ENCODE assay signal across 13 mouse cellular contexts in the genomic region with DNA sequence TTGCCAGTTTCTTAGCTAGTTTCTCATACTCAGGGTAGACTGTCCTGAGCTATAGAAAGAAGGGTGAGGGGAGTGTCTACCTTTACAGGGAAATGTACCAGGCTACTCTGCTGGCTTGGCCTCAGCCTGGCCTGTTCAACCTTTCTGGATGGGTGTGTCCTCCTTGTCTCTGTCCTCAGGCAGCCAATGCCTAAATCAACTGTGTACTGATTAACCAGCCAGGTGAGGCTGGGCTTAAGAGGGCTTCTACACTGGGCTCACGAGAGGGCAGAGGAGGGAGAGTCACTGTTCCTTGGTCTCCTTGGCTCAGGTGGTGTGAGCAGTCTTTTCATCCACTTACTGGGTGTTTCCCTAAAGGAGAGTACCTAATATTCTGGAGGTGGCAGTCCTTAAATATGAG. TPM values are rescaled to one million over a fixed set of nuclear protein-coding genes. Genes with fewer than 3 reads are reported as not detected.
DNase-seq lines count a peak whose midpoint lies in the region; ATAC-seq and TF ChIP-seq lines count a peak whose summit lies in the region.
"Had no signal": no experiment of that assay in that cellular context is flagged by ENCODE, and none has a peak within 500 bp of the region (broad histone marks: within the 10 kb centered on the region; RNA-seq: fewer than 3 reads in every experiment).

No protein-coding gene starts in this region.

- H3K4me2 ChIP-seq in kidney, embryonic 14.5 days (replicated peaks; ENCODE audit: low read depth, low read length): no peak overlapping the region
- no peak overlapping the region for H3K4me2 ChIP-seq in lung, embryonic 14.5 days
- H3K4me2 ChIP-seq: hindbrain, embryonic 15.5 days had no signal

- DNase-seq in kidney, adult 11 months: peak; percentile 81
- peak; percentile 59 for DNase-seq in kidney, postnatal 10 days
- DNase-seq in lung, embryonic 14.5 days: no peak
- DNase-seq in yolk sac, embryonic 10.5 days (ENCODE audit: low spot score): peak; percentile 55
- no peak for DNase-seq in spleen, postnatal 36 days (ENCODE audit: low spot score in 2 of 2)
- DNase-seq in frontal cortex, postnatal 25 days (ENCODE audit: low spot score in 2 of 2): no peak
- no peak for DNase-seq in cerebellum, adult 11-12 months
- DNase-seq: gastrocnemius, postnatal 25 days; right cerebral cortex, adult 18-20 months had no signal

- no peaks in the 10 kb centered on the region for H3K27me3 ChIP-seq in kidney, embryonic 14.5 days (ENCODE audit: control insufficient read depth, insufficient read depth, low read length)
- H3K27me3 ChIP-seq in lung, embryonic 14.5 days (ENCODE audit: insufficient read depth, low read length): no peaks in the 10 kb centered on the region
- H3K27me3 ChIP-seq: hindbrain, embryonic 15.5 days; megakaryocyte, embryonic 14.5 days had no signal

- H3K36me3 ChIP-seq in kidney, embryonic 14.5 days (ENCODE audit: control insufficient read depth, insufficient read depth, low read length): peaks cover 10% of the 10 kb centered on the region
- peaks cover 14% of the 10 kb centered on the region for H3K36me3 ChIP-seq in lung, embryonic 14.5 days (ENCODE audit: insufficient read depth)
- H3K36me3 ChIP-seq: hindbrain, embryonic 15.5 days had no signal

- no peak for TF ChIP-seq CTCF in lung, embryonic 14.5 days (IDR thresholded peaks at IDR 0.05; ENCODE audit: low read depth)

- no peak overlapping the region for H3K27ac ChIP-seq in kidney, embryonic 14.5 days (ENCODE audit: low read depth, low read length)
- no peak overlapping the region for H3K27ac ChIP-seq in lung, embryonic 14.5 days (ENCODE audit: low read depth)
- H3K27ac ChIP-seq: hindbrain, embryonic 15.5 days had no signal

- no peak overlapping the region for H3K4me3 ChIP-seq in kidney, embryonic 14.5 days (ENCODE audit: low read length)
- H3K4me3 ChIP-seq in lung, embryonic 14.5 days (ENCODE audit: low read depth, low read length): no peak overlapping the region
- H3K4me3 ChIP-seq: hindbrain, embryonic 15.5 days; megakaryocyte, embryonic 14.5 days had no signal

- 68% methylated on average over 1 of the region's 1 CpGs for WGBS in kidney, embryonic 14.5 days
- WGBS in lung, embryonic 14.5 days: 56% methylated on average over 1 of the region's 1 CpGs

- H3K9ac ChIP-seq in kidney, embryonic 14.5 days (ENCODE audit: low read depth, low read length): no peak overlapping the region
- no peak overlapping the region for H3K9ac ChIP-seq in lung, embryonic 14.5 days
- H3K9ac ChIP-seq: hindbrain, embryonic 15.5 days had no signal

- no peaks in the 10 kb centered on the region for H3K9me3 ChIP-seq in kidney, embryonic 14.5 days (ENCODE audit: control insufficient read depth, low read length)
- no peaks in the 10 kb centered on the region for H3K9me3 ChIP-seq in lung, embryonic 14.5 days (ENCODE audit: low read depth, low read length)
- H3K9me3 ChIP-seq: hindbrain, embryonic 15.5 days; megakaryocyte, embryonic 14.5 days had no signal

- 0 out of 2 replicates have a peak, but pooled peaks cover 10% of the 10 kb centered on the region for H3K4me1 ChIP-seq in kidney, embryonic 14.5 days (ENCODE audit: control insufficient read depth, insufficient read depth, low read length)
- H3K4me1 ChIP-seq in lung, embryonic 14.5 days (ENCODE audit: insufficient read depth): no peaks in the 10 kb centered on the region
- H3K4me1 ChIP-seq: hindbrain, embryonic 15.5 days had no signal

- ATAC-seq in kidney, embryonic 14.5 days (ENCODE audit: low FRiP score, low TSS enrichment): no peak
- peak; percentile 6; the same call in 1 of the 2 replicates for ATAC-seq in lung, embryonic 14.5 days (ENCODE audit: insufficient read depth)

RNA-seq across cellular contexts. Expression of gene A930017K11Rik, which starts 15.8 kb away (rescaled TPM):
- polyA plus RNA-seq in kidney, embryonic 14.5 days (2014; fragmentation: Nextera tagmentation; extraction: Ambion mirVana): 2.8 and 4.4 TPM in 2 replicates
- 0.16 and 0.26 TPM in 2 replicates for polyA plus RNA-seq in lung, embryonic 14.5 days (2014; fragmentation: Nextera tagmentation; extraction: Ambion mirVana)
- polyA plus RNA-seq: neural tube, embryonic 11.5 days had no signal

RNA-seq across cellular contexts. Expression of gene Capn15, which starts 17.4 kb away (rescaled TPM):
- polyA plus RNA-seq in kidney, embryonic 14.5 days (2014; fragmentation: Nextera tagmentation; extraction: Ambion mirVana): 27.1 and 35.3 TPM in 2 replicates
- 26.7 and 30.5 TPM in 2 replicates for polyA plus RNA-seq in lung, embryonic 14.5 days (2014; fragmentation: Nextera tagmentation; extraction: Ambion mirVana)

RNA-seq across cellular contexts. Expression of gene Nhlrc4, which starts 23.4 kb away (rescaled TPM):
- polyA plus RNA-seq in kidney, embryonic 14.5 days (2014; fragmentation: Nextera tagmentation; extraction: Ambion mirVana): 0.28 and 0.43 TPM in 2 replicates
- not detected in 2 replicates for polyA plus RNA-seq in lung, embryonic 14.5 days (2014; fragmentation: Nextera tagmentation; extraction: Ambion mirVana)

RNA-seq across cellular contexts. Expression of gene Pigq, which starts 23.4 kb away (rescaled TPM):
- 51.5 and 77.2 TPM in 2 replicates for polyA plus RNA-seq in kidney, embryonic 14.5 days (2014; fragmentation: Nextera tagmentation; extraction: Ambion mirVana)
- polyA plus RNA-seq in lung, embryonic 14.5 days (2014; fragmentation: Nextera tagmentation; extraction: Ambion mirVana): 65.9 and 69.0 TPM in 2 replicates

RNA-seq across cellular contexts. Expression of gene Rab40c, which starts 48.6 kb away (rescaled TPM):
- polyA plus RNA-seq in kidney, embryonic 14.5 days (2014; fragmentation: Nextera tagmentation; extraction: Ambion mirVana): 17.2 and 20.4 TPM in 2 replicates
- polyA plus RNA-seq in lung, embryonic 14.5 days (2014; fragmentation: Nextera tagmentation; extraction: Ambion mirVana): 15.3 and 15.4 TPM in 2 replicates

Comparison
In these comparisons a context has a peak if more than half of its experiments do, and no peak if none do; other contexts are left out.
1. DNase-seq: peak in kidney, adult 11 months (single experiment), kidney, postnatal 10 days (single experiment) and yolk sac, embryonic 10.5 days (single experiment); none in lung, embryonic 14.5 days (single experiment), spleen, postnatal 36 days (0 of 2), frontal cortex, postnatal 25 days (0 of 2) and cerebellum, adult 11-12 months (single experiment).